Mouse (Mus musculus) stomach, postnatal 0 days (tissue): ENCODE data around the gene Prkcg. TPM values are rescaled to one million over a fixed set of nuclear protein-coding genes. Genes with fewer than 3 reads are reported as not detected.

Experiments
- ATAC-seq: fragments of 200-750 bp; cut with Nextera tagmentation; 2 replicates; pipeline ENCODE4 v1.8.0; 2017; ENCODE audit not compliant: low FRiP score, low TSS enrichment
- DNase-seq: peaks from one replicate; pipeline ENCODE4 v3.0.0-alpha.2; 2016; ENCODE audit warnings: low spot score
- H3K27ac ChIP-seq: fragments of 300-500 bp; sonication (generic); replicated peaks from 2 replicates; pipeline ENCODE4 v1.5.1; 2014; ENCODE audit warnings: mild to moderate bottlenecking, control low read depth
- H3K27me3 ChIP-seq: fragments of 300-500 bp; sonication (generic); 2 replicates; pipeline ENCODE4 v1.6.1; 2014; ENCODE audit warnings: low read length; ENCODE audit not compliant: control insufficient read depth, insufficient read depth
- H3K36me3 ChIP-seq: fragments of 300-500 bp; sonication (generic); 2 replicates; pipeline ENCODE4 v1.6.1; 2014; ENCODE audit warnings: low read length, mixed read lengths; ENCODE audit not compliant: control insufficient read depth, insufficient read depth
- H3K4me1 ChIP-seq: fragments of 300-500 bp; sonication (generic); replicated peaks from 2 replicates; pipeline ENCODE4 v1.6.1; 2014; ENCODE audit warnings: antibody characterized with exemption; ENCODE audit not compliant: control insufficient read depth, insufficient read depth
- H3K4me2 ChIP-seq: fragments of 300-500 bp; sonication (generic); replicated peaks from 2 replicates; pipeline ENCODE4 v1.6.1; 2014; ENCODE audit warnings: low read depth, mild to moderate bottlenecking, control low read depth, moderate library complexity
- H3K4me3 ChIP-seq: fragments of 300-500 bp; sonication (generic); 2 replicates; pipeline ENCODE4 v1.5.1; 2014; ENCODE audit warnings: low read depth, low read length, control low read depth
- H3K9ac ChIP-seq: fragments of 300-500 bp; sonication (generic); 2 replicates; pipeline ENCODE4 v1.6.1; 2014; ENCODE audit warnings: mild to moderate bottlenecking, low read length, control low read depth, mixed read lengths
- H3K9me3 ChIP-seq: fragments of 300-500 bp; sonication (generic); 2 replicates; pipeline ENCODE4 v1.6.1; 2016; ENCODE audit warnings: low read length; ENCODE audit not compliant: control insufficient read depth
- CTCF ChIP-seq: IDR thresholded peaks from 2 replicates; pipeline ENCODE4 v1.5.1; 2016; ENCODE audit warnings: antibody characterized with exemption, low read depth, mild to moderate bottlenecking, moderate library complexity
- EP300 ChIP-seq: optimal IDR thresholded peaks from 2 replicates; pipeline ENCODE3; 2016; ENCODE audit warnings: antibody characterized with exemption
- WGBS: fragments of 180-500 bp; shearing (Covaris S2); extraction: QIAGEN DNeasy Blood & Tissue Kit; methylation state at CpG from one replicate; pipeline ENCODE4 v1.1.7; 2014; 5-methylcytosine and 5-hydroxymethylcytosine counted together
- polyA plus RNA-seq: library from polyadenylated mRNA; unstranded; fragments of >200 nt; fragmentation: Nextera tagmentation; extraction: Ambion mirVana; gene quantifications from 2 replicates; pipeline ENCODE4 v1.2.1, GENCODE M21; 2015

Gene Prkcg
- polyA plus RNA-seq, 1 experiment from 2014 or later = 0.24 TPM

- WGBS = 2% methylated on average over 28 of the region's 29 CpGs
- Histone ChIP-seq H3K4me3 (peak overlapping the region; percentile 29), H3K9ac (no peak overlapping the region), H3K4me2 (peak overlapping the region; percentile 59), H3K36me3 (peaks cover 8% of the 10 kb centered on the region), H3K4me1 (0 out of 2 replicates have a peak, but pooled peaks cover 5% of the 10 kb centered on the region), H3K27me3 (no peaks in the 10 kb centered on the region; the same call in 1 of the 2 replicates), H3K9me3 (no peaks in the 10 kb centered on the region), H3K27ac (no peak overlapping the region)
- TF ChIP-seq EP300 (no peak), CTCF (no peak)
- peak; percentile 36; the same call in 1 of the 2 replicates for ATAC-seq
- peak; percentile 59 for DNase-seq
Observed at GRCm38 (mm10) chr7:3303276-3303781, 14.3 kb downstream of the Prkcg start.

- 0 out of 2 replicates have a peak, but pooled peaks cover 5% of the 10 kb centered on the region for H3K4me1 ChIP-seq
- ATAC-seq = no peak
- H3K27me3 ChIP-seq = no peaks in the 10 kb centered on the region; the same call in 1 of the 2 replicates
- H3K9ac ChIP-seq = no peak overlapping the region
- H3K4me2 ChIP-seq = peak overlapping the region; percentile 59
- no peaks in the 10 kb centered on the region for H3K9me3 ChIP-seq
- peak overlapping the region; percentile 29 for H3K4me3 ChIP-seq
- no peak overlapping the region for H3K27ac ChIP-seq
- no peak for TF ChIP-seq EP300
- TF ChIP-seq CTCF = no peak
- peaks cover 6% of the 10 kb centered on the region for H3K36me3 ChIP-seq
- WGBS = 16% methylated on average over 12 of the region's 12 CpGs
- DNase-seq = no peak
Observed at GRCm38 (mm10) chr7:3303789-3304188, 14.8 kb downstream of the Prkcg start.

- WGBS = 16% methylated on average over 10 of the region's 10 CpGs
- Histone ChIP-seq H3K4me2 (no peak overlapping the region), H3K9me3 (no peaks in the 10 kb centered on the region), H3K4me3 (no peak overlapping the region), H3K27me3 (no peaks in the 10 kb centered on the region; the same call in 1 of the 2 replicates), H3K27ac (no peak overlapping the region), H3K4me1 (0 out of 2 replicates have a peak, but pooled peaks cover 5% of the 10 kb centered on the region), H3K9ac (no peak overlapping the region), H3K36me3 (peaks cover 6% of the 10 kb centered on the region)
- ATAC-seq (no peak), DNase-seq (no peak)
- TF ChIP-seq CTCF (no peak), EP300 (no peak)
Observed at GRCm38 (mm10) chr7:3304298-3304697, 15.3 kb downstream of the Prkcg start.

- ATAC-seq (no peak), DNase-seq (no peak)
- H3K9ac ChIP-seq = no peak overlapping the region
- H3K4me3 ChIP-seq = no peak overlapping the region
- H3K4me2 ChIP-seq = no peak overlapping the region
- no peaks in the 10 kb centered on the region; the same call in 1 of the 2 replicates for H3K27me3 ChIP-seq
- TF ChIP-seq EP300 = no peak
- H3K9me3 ChIP-seq = no peaks in the 10 kb centered on the region
- WGBS = 75% methylated on average over 3 of the region's 3 CpGs
- H3K4me1 ChIP-seq = 0 out of 2 replicates have a peak, but pooled peaks cover 5% of the 10 kb centered on the region
- no peaks in the 10 kb centered on the region for H3K36me3 ChIP-seq
- no peak overlapping the region for H3K27ac ChIP-seq
Observed at GRCm38 (mm10) chr7:3306400-3306799, 17.4 kb downstream of the Prkcg start.

- Histone ChIP-seq H3K4me3 (no peak overlapping the region), H3K4me1 (no peaks in the 10 kb centered on the region), H3K27ac (no peak overlapping the region), H3K9me3 (no peaks in the 10 kb centered on the region), H3K36me3 (no peaks in the 10 kb centered on the region), H3K4me2 (no peak overlapping the region), H3K27me3 (no peaks in the 10 kb centered on the region; the same call in 1 of the 2 replicates), H3K9ac (no peak overlapping the region)
- ATAC-seq = no peak
- WGBS = 73% methylated on average over 4 of the region's 4 CpGs
- DNase-seq = no peak
- TF ChIP-seq CTCF = no peak
- no peak for TF ChIP-seq EP300
Observed at GRCm38 (mm10) chr7:3308646-3309045, 19.7 kb downstream of the Prkcg start.

- no peaks in the 10 kb centered on the region for H3K36me3 ChIP-seq
- H3K9me3 ChIP-seq = no peaks in the 10 kb centered on the region
- 94% methylated on average over 7 of the region's 7 CpGs for WGBS
- no peak overlapping the region for H3K4me3 ChIP-seq
- DNase-seq (no peak), ATAC-seq (no peak)
- no peaks in the 10 kb centered on the region for H3K27me3 ChIP-seq
- H3K9ac ChIP-seq = no peak overlapping the region
- H3K4me1 ChIP-seq = no peaks in the 10 kb centered on the region
- TF ChIP-seq EP300 (no peak), CTCF (no peak)
- no peak overlapping the region for H3K4me2 ChIP-seq
- no peak overlapping the region for H3K27ac ChIP-seq
Observed at GRCm38 (mm10) chr7:3310233-3310632, 21.3 kb downstream of the Prkcg start.
